Mouse (Mus musculus) stomach, embryonic 16.5 days (tissue): ENCODE results near the gene Vat1l. TPM values are rescaled to one million over a fixed set of nuclear protein-coding genes. Genes with fewer than 3 reads are reported as not detected.

Source experiments
- ATAC-seq: fragments of 200-750 bp; cut with Nextera tagmentation; 2 replicates; pipeline ENCODE4 v1.8.0; 2017; ENCODE audit warnings: moderate number of reproducible peaks, moderate TSS enrichment; ENCODE audit not compliant: insufficient read depth, low FRiP score
- H3K27ac ChIP-seq: fragments of 300-500 bp; sonication (generic); 2 replicates; pipeline ENCODE4 v1.5.1; 2014; ENCODE audit warnings: low read length
- H3K27me3 ChIP-seq: fragments of 300-500 bp; sonication (generic); 2 replicates; pipeline ENCODE4 v1.6.1; 2014; ENCODE audit warnings: low read length, control low read depth, mixed read lengths; ENCODE audit not compliant: control insufficient read depth, insufficient read depth
- H3K36me3 ChIP-seq: fragments of 300-500 bp; sonication (generic); 2 replicates; pipeline ENCODE4 v1.6.1; 2014; ENCODE audit warnings: low read length; ENCODE audit not compliant: control insufficient read depth, insufficient read depth
- H3K4me1 ChIP-seq: fragments of 300-500 bp; sonication (generic); 2 replicates; pipeline ENCODE4 v1.6.1; 2014; ENCODE audit warnings: low read length, control low read depth, mixed read lengths; ENCODE audit not compliant: control insufficient read depth, insufficient read depth
- H3K4me2 ChIP-seq: fragments of 300-500 bp; sonication (generic); 2 replicates; pipeline ENCODE4 v1.6.1; 2014; ENCODE audit warnings: low read depth, low read length, mixed read lengths
- H3K4me3 ChIP-seq: fragments of 300-500 bp; sonication (generic); replicated peaks from 2 replicates; pipeline ENCODE4 v1.5.1; 2014; ENCODE audit warnings: mild to moderate bottlenecking, low read length
- H3K9ac ChIP-seq: fragments of 300-500 bp; sonication (generic); 2 replicates; pipeline ENCODE4 v1.6.1; 2014; ENCODE audit warnings: low read length
- H3K9me3 ChIP-seq: fragments of 300-500 bp; sonication (generic); replicated peaks from 2 replicates; pipeline ENCODE4 v1.6.1; 2016; ENCODE audit warnings: low read length, control low read depth; ENCODE audit not compliant: control insufficient read depth
- WGBS: fragments of 180-500 bp; shearing (Covaris S2); extraction: QIAGEN DNeasy Blood & Tissue Kit; methylation state at CpG from one replicate; pipeline ENCODE4 v1.1.7; 2014; 5-methylcytosine and 5-hydroxymethylcytosine counted together
- polyA plus RNA-seq: library from polyadenylated mRNA; unstranded; fragments of >200 nt; fragmentation: Nextera tagmentation; extraction: Ambion mirVana; gene quantifications from 2 replicates; pipeline ENCODE4 v1.2.1, GENCODE M21; 2015

Gene Vat1l
- polyA plus RNA-seq = 3.2 and 3.3 TPM in 2 replicates

- Histone ChIP-seq H3K9ac (peak within 1 kb of the TSS; percentile 26; the same call in 1 of the 2 replicates), H3K4me3 (peak within 1 kb of the TSS; percentile 48), H3K4me1 (peaks cover 5% of the 10 kb centered on the region; the same call in 1 of the 2 replicates), H3K4me2 (peak within 1 kb of the TSS; percentile 64), H3K27ac (no peak within 1 kb of the TSS), H3K9me3 (no peaks in the 10 kb centered on the region), H3K36me3 (no peaks in the 10 kb centered on the region), H3K27me3 (peaks cover 22% of the 10 kb centered on the region)
- WGBS = under 1% methylated on average over 39 of the region's 39 CpGs
- no peak for ATAC-seq
These were observed at the start of gene Vat1l for GRCm38 (mm10) chr8:114205221-114205901. TSS of gene Vat1l (plus strand) at chr8:114205612.

GRCm38 (mm10) chr8:114158586-114158985 lies 46.8 kb upstream of the Vat1l start:
- no peak overlapping the region for H3K27ac ChIP-seq
- no peaks in the 10 kb centered on the region for H3K4me1 ChIP-seq
- H3K27me3 ChIP-seq = no peaks in the 10 kb centered on the region
- H3K9me3 ChIP-seq = no peaks in the 10 kb centered on the region
- H3K4me2 ChIP-seq = no peak overlapping the region
- ATAC-seq = no peak
- 67% methylated on average over 2 of the region's 2 CpGs for WGBS
- no peak overlapping the region for H3K9ac ChIP-seq
- H3K4me3 ChIP-seq = no peak overlapping the region
- no peaks in the 10 kb centered on the region for H3K36me3 ChIP-seq

GRCm38 (mm10) chr8:114159666-114160065 lies 45.7 kb upstream of the Vat1l start:
- Histone ChIP-seq H3K27me3 (no peaks in the 10 kb centered on the region), H3K36me3 (no peaks in the 10 kb centered on the region), H3K27ac (no peak overlapping the region), H3K4me3 (no peak overlapping the region), H3K9me3 (no peaks in the 10 kb centered on the region), H3K4me1 (no peaks in the 10 kb centered on the region), H3K9ac (no peak overlapping the region), H3K4me2 (no peak overlapping the region)
- 64% methylated on average over 3 of the region's 3 CpGs for WGBS
- no peak for ATAC-seq

DNA sequence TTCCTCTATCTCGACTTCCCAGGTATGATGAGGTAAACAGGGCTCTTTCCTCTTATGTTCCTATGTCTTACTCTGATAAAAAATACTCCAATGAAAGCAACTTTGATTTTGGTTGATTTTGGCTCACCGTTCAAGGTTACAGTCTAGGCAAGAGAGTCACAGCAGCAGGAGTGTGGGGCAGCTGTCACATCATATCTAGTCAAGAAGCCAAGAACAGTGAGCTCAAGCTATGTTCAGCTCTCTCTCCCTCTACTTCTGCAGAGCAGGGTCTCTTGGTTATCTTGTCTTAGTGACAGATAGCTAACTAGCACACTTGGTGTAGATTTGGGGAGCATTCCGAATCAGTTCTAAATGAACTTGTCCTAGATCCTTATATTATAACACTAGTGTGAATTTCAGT lies 41.5 kb upstream of the Vat1l start:
- WGBS = 89% methylated on average over 3 of the region's 3 CpGs
- H3K9me3 ChIP-seq = no peaks in the 10 kb centered on the region
- H3K4me1 ChIP-seq = no peaks in the 10 kb centered on the region
- no peak overlapping the region for H3K27ac ChIP-seq
- ATAC-seq = no peak
- no peak overlapping the region for H3K9ac ChIP-seq
- H3K27me3 ChIP-seq = no peaks in the 10 kb centered on the region
- no peak overlapping the region for H3K4me3 ChIP-seq
- H3K4me2 ChIP-seq = no peak overlapping the region
- H3K36me3 ChIP-seq = no peaks in the 10 kb centered on the region

GRCm38 (mm10) chr8:114164444-114165096 lies 40.8 kb upstream of the Vat1l start:
- 77% methylated on average over 6 of the region's 6 CpGs for WGBS
- no peaks in the 10 kb centered on the region for H3K36me3 ChIP-seq
- ATAC-seq = no peak
- H3K9ac ChIP-seq = no peak overlapping the region
- H3K4me2 ChIP-seq = no peak overlapping the region
- no peak overlapping the region for H3K4me3 ChIP-seq
- H3K27ac ChIP-seq = no peak overlapping the region
- no peaks in the 10 kb centered on the region for H3K27me3 ChIP-seq
- no peaks in the 10 kb centered on the region for H3K9me3 ChIP-seq
- no peaks in the 10 kb centered on the region for H3K4me1 ChIP-seq

- ATAC-seq = no peak
- H3K27ac ChIP-seq = no peak overlapping the region
- H3K9ac ChIP-seq = no peak overlapping the region
- no peaks in the 10 kb centered on the region for H3K4me1 ChIP-seq
- WGBS = 69% methylated on average over 2 of the region's 2 CpGs
- no peak overlapping the region for H3K4me3 ChIP-seq
- no peaks in the 10 kb centered on the region for H3K9me3 ChIP-seq
- H3K4me2 ChIP-seq = no peak overlapping the region
- no peaks in the 10 kb centered on the region for H3K36me3 ChIP-seq
- no peaks in the 10 kb centered on the region for H3K27me3 ChIP-seq
These were observed 39.7 kb upstream of the Vat1l start for GRCm38 (mm10) chr8:114165741-114166140.

DNA sequence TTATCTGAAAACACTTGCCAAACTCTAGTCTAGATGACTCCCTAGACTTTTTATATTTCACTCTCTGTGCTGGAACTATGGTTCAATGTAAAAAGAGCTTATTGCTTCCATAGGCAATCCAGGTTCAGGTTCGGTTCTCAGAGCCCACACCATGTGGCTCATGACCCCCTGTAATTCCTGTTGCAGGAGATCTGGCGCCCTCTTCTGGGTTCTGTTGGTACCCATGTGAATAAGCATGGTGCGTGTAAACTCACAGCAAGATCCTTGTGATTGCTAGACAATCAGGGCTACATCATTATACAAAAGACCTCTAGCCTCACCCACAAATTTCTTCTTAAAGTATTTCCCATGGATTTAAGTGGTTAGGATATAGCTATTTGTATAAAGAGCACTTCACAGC lies 28.7 kb upstream of the Vat1l start:
- Histone ChIP-seq H3K4me2 (no peak overlapping the region), H3K4me1 (no peaks in the 10 kb centered on the region), H3K4me3 (no peak overlapping the region), H3K36me3 (no peaks in the 10 kb centered on the region), H3K9ac (no peak overlapping the region), H3K27me3 (no peaks in the 10 kb centered on the region), H3K27ac (no peak overlapping the region), H3K9me3 (no peaks in the 10 kb centered on the region)
- WGBS = 63% methylated on average over 3 of the region's 3 CpGs
- ATAC-seq = no peak

GRCm38 (mm10) chr8:114193334-114193733 lies 12.1 kb upstream of the Vat1l start:
- no peak overlapping the region for H3K9ac ChIP-seq
- H3K4me2 ChIP-seq = no peak overlapping the region

DNA sequence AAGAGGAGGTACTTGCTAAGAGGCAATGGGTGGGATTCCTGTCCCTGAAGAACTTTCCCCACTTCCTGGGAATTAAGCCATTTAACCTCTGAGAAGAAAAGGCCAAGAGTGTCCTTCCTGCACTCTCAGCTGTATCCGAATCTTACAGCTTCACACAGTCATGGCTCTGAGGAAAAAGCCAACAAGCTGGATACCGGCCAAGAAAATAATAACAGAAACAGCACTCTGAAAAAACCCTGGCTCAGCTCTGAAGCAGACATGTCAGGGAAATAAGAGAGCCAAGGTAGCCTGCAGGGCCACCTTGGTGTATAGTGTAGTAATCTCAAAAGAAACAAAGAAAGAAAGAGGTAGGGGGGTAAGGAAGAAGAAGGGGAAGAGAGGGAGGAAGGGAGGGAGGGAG lies 6.4 kb upstream of the Vat1l start:
- H3K4me3 ChIP-seq = no peak overlapping the region
- H3K9me3 ChIP-seq = no peaks in the 10 kb centered on the region
- no peaks in the 10 kb centered on the region for H3K4me1 ChIP-seq
- H3K4me2 ChIP-seq = no peak overlapping the region
- no peak overlapping the region for H3K27ac ChIP-seq
- H3K27me3 ChIP-seq = no peaks in the 10 kb centered on the region
- no peaks in the 10 kb centered on the region for H3K36me3 ChIP-seq
- H3K9ac ChIP-seq = no peak overlapping the region
- no peak for ATAC-seq
- 45% methylated on average over 2 of the region's 2 CpGs for WGBS

More at GRCm38 (mm10) chr8:114193334-114193733, 12.1 kb upstream of the Vat1l start:
- Histone ChIP-seq H3K27ac (no peak overlapping the region), H3K4me1 (no peaks in the 10 kb centered on the region), H3K36me3 (no peaks in the 10 kb centered on the region), H3K9me3 (no peaks in the 10 kb centered on the region), H3K27me3 (no peaks in the 10 kb centered on the region), H3K4me3 (no peak overlapping the region)
- WGBS = 80% methylated on average over 5 of the region's 5 CpGs
- ATAC-seq = no peak
